Mouse (Mus musculus) heart, embryonic 14.5 days (tissue): ENCODE measurements around the gene Sh3bp5. TPM values are rescaled to one million over a fixed set of nuclear protein-coding genes. Genes with fewer than 3 reads are reported as not detected.
A peak's percentile ranks its signal among the peaks of the same experiment; 100 is the strongest.

ENCODE experiments used
- ATAC-seq: fragments of 200-750 bp; cut with Nextera tagmentation; 2 replicates; pipeline ENCODE4 v1.8.0; 2017; ENCODE audit warnings: low read depth, moderate TSS enrichment; ENCODE audit not compliant: insufficient number of reproducible peaks, insufficient read depth, low FRiP score
- H3K27ac ChIP-seq, 2 experiments: fragments of 200-500 bp in 1 of 2; fragments of 300-500 bp in 1 of 2; sonication (generic) in 1 of 2; replicated peaks in 1 of 2; 2 replicates each; pipeline ENCODE4 v1.5.1; 2012 to 2014; ENCODE audit warnings: low read depth in 2 of 2, low read length in 2 of 2, control low read depth in 1 of 2, mild to moderate bottlenecking in 1 of 2, mixed read lengths in 1 of 2; ENCODE audit not compliant: control insufficient read depth in 1 of 2, insufficient read depth in 1 of 2
- H3K27me3 ChIP-seq: fragments of 300-500 bp; sonication (generic); 2 replicates; pipeline ENCODE4 v1.6.1; 2014; ENCODE audit warnings: mild to moderate bottlenecking, low read length, control low read depth; ENCODE audit not compliant: control insufficient read depth, insufficient read depth
- H3K36me3 ChIP-seq: fragments of 300-500 bp; sonication (generic); 2 replicates; pipeline ENCODE4 v1.6.1; 2014; ENCODE audit warnings: mild to moderate bottlenecking, control low read depth, low read length, mixed read lengths; ENCODE audit not compliant: control insufficient read depth, insufficient read depth
- H3K4me1 ChIP-seq, 2 experiments: fragments of 200-500 bp in 1 of 2; fragments of 300-500 bp in 1 of 2; sonication (generic) in 1 of 2; 2 replicates each; pipeline ENCODE4 v1.6.1; 2012 to 2014; ENCODE audit warnings: low read length in 2 of 2, control low read depth in 1 of 2, mixed read lengths in 1 of 2; ENCODE audit not compliant: control insufficient read depth in 2 of 2, insufficient read depth in 2 of 2
- H3K4me2 ChIP-seq: fragments of 300-500 bp; sonication (generic); 2 replicates; pipeline ENCODE4 v1.6.1; 2014; ENCODE audit warnings: mild to moderate bottlenecking, low read length
- H3K4me3 ChIP-seq, 2 experiments: fragments of 200-500 bp in 1 of 2; fragments of 300-500 bp in 1 of 2; sonication (generic) in 1 of 2; 2 replicates each; pipeline ENCODE4 v1.5.1; 2012 to 2014; ENCODE audit warnings: low read length in 2 of 2, mild to moderate bottlenecking in 2 of 2, control low read depth in 1 of 2, low read depth in 1 of 2, moderate library complexity in 1 of 2; ENCODE audit not compliant: control insufficient read depth in 1 of 2, insufficient read depth in 1 of 2
- H3K9ac ChIP-seq: fragments of 300-500 bp; sonication (generic); 2 replicates; pipeline ENCODE4 v1.6.1; 2014; ENCODE audit warnings: mild to moderate bottlenecking, low read length
- H3K9me3 ChIP-seq: fragments of 300-500 bp; sonication (generic); 2 replicates; pipeline ENCODE4 v1.6.1; 2016; ENCODE audit warnings: low read length, control low read depth; ENCODE audit not compliant: control insufficient read depth
- WGBS: fragments of 180-500 bp; shearing (Covaris S2); extraction: QIAGEN DNeasy Blood & Tissue Kit; methylation state at CpG from one replicate; pipeline ENCODE4 v1.1.7; 2014; 5-methylcytosine and 5-hydroxymethylcytosine counted together
- polyA plus RNA-seq: library from polyadenylated mRNA; unstranded; fragments of >200 nt; fragmentation: Nextera tagmentation; extraction: Ambion mirVana; gene quantifications from 2 replicates; pipeline ENCODE4 v1.2.1, GENCODE M21; 2014

Gene Sh3bp5
- polyA plus RNA-seq: 13.0 and 13.5 TPM in 2 replicates

DNA sequence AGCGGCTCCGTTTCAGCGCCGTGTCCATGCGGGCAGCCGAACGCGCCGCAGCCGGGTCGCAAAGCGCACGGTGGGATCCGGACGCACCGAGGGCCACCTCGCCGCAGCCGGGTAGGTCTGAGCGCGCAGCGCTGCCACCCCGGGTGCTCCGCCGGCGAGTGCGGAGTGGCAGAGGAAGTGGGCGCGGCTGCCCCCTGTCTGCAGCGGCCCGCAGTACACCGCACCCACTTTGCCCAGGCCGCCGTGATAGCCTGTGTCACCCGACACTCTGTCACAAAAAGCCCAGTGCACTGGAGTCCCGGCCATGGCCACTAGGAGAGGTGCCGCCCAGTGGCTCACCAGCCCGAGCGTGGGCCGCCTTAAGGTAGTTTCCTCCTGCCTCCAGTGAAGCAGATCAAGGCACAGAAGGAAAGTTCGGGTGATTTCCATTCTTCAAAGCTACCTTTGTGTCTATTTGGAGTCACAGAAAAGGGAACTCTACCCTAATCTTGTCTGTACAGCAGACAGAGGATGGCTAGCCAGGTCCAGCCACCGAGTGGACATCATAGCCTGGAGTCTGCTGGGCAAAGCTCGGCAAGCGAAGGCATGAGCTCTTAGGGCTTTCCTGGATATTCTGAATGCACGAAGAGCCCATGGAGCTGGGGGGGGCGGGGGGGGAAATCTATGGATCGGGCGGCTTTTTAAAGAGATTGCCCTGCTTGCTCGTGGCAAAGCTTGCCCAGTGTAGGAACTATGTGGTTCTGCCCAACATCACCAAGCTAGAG is at the start of gene Sh3bp5:
TSS of gene Sh3bp5 (minus strand) at position 149 of the 764 bp plus-strand sequence.
- WGBS: 8% methylated on average over 49 of the region's 49 CpGs
- H3K27ac ChIP-seq: peak within 1 kb of the TSS; percentile 28 to 61
- peak; percentile 93 for ATAC-seq
- no peaks in the 10 kb centered on the region for H3K36me3 ChIP-seq
- peaks cover 5 to 9% of the 10 kb centered on the region in 2 experiments for H3K4me1 ChIP-seq
- H3K27me3 ChIP-seq: no peaks in the 10 kb centered on the region
- no peaks in the 10 kb centered on the region for H3K9me3 ChIP-seq
- H3K9ac ChIP-seq: peak within 1 kb of the TSS; percentile 88
- H3K4me3 ChIP-seq: peak within 1 kb of the TSS; percentile 74 to 86
- peak within 1 kb of the TSS; percentile 99 for H3K4me2 ChIP-seq

- no peak overlapping the region for H3K27ac ChIP-seq
- H3K9ac ChIP-seq: no peak overlapping the region
- H3K4me1 ChIP-seq: no peaks in the 10 kb centered on the region
- H3K36me3 ChIP-seq: peaks cover 96% of the 10 kb centered on the region
- 88% methylated on average over 5 of the region's 5 CpGs for whole genome bisulfite sequencing
- H3K27me3 ChIP-seq: no peaks in the 10 kb centered on the region
- no peak overlapping the region for H3K4me2 ChIP-seq
- ATAC-seq: no peak
- no peak overlapping the region for H3K4me3 ChIP-seq
- H3K9me3 ChIP-seq: no peaks in the 10 kb centered on the region
These were observed 46.5 kb upstream of the Sh3bp5 start for GRCm38 (mm10) chr14:31482417-31482816.

- Histone ChIP-seq H3K4me1 (no peaks in the 10 kb centered on the region), H3K4me3 (no peak overlapping the region), H3K9me3 (no peaks in the 10 kb centered on the region), H3K4me2 (no peak overlapping the region), H3K36me3 (peaks cover 5% of the 10 kb centered on the region), H3K27ac (no peak overlapping the region), H3K27me3 (no peaks in the 10 kb centered on the region), H3K9ac (no peak overlapping the region)
- 84% methylated on average over 2 of the region's 2 CpGs for WGBS
- ATAC-seq: no peak
These were observed 37.4 kb upstream of the Sh3bp5 start for GRCm38 (mm10) chr14:31473297-31473696.

DNA sequence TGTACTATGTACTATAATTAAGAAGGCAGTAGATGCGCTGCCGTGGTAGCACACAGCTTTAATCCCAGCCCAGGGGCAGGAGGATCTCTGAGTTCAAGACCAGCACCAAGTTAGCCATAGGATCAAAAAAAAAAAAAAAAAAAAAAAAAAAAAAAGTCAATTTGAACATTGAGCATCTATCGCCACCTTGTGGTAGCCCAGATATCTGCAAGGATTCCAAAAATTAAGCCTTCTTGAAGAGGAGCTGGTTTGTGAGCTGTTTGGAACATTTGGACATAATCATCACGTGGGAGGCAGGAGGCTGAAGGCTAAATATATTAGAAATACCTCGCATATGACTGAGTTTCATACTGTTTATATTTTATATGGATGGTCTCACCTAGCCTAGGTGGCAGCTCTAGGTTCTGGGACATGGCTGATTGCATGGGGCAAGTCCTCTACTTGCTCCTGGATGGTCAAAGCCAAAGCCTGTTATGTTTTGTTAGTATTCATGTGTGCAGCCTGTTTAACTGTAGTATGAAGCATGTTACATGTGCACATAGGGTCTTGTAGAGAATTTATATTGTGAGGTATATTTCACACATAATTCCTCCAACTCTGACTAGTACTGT is 36.7 kb upstream of the Sh3bp5 start:
- Histone ChIP-seq H3K4me3 (no peak overlapping the region), H3K27me3 (no peaks in the 10 kb centered on the region), H3K4me2 (no peak overlapping the region), H3K4me1 (no peaks in the 10 kb centered on the region), H3K36me3 (no peaks in the 10 kb centered on the region), H3K9me3 (no peaks in the 10 kb centered on the region), H3K9ac (no peak overlapping the region), H3K27ac (no peak overlapping the region)
- WGBS: 7% methylated on average over 5 of the region's 5 CpGs
- no peak for ATAC-seq

DNA sequence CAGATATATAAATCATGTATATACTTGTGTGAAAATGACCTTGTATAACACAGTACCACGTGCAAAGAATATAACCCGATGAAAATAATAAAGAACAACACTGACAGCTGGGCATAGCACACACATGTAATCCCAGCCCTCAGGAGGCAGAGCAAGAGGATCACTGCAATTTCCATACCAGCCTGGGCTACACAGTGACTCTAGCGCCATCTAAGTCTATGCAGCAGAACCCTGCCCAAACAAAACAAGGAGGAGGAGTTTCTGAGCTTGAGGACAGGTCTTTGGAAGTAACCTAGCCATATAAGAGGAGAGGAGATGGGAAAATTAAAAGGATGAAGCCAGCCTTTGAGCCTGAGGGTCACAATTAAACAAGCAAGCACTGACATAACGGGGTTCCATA is 33.8 kb upstream of the Sh3bp5 start:
- Histone ChIP-seq H3K9ac (no peak overlapping the region), H3K4me1 (no peaks in the 10 kb centered on the region; a peak in 1 of 4 replicates), H3K27ac (no peak overlapping the region), H3K9me3 (no peaks in the 10 kb centered on the region), H3K36me3 (no peaks in the 10 kb centered on the region), H3K4me2 (no peak overlapping the region), H3K27me3 (no peaks in the 10 kb centered on the region), H3K4me3 (no peak overlapping the region)
- ATAC-seq: no peak
- WGBS: 55% methylated on average over 4 of the region's 4 CpGs

- H3K9me3 ChIP-seq: no peaks in the 10 kb centered on the region
- no peaks in the 10 kb centered on the region for H3K36me3 ChIP-seq
- H3K27me3 ChIP-seq: no peaks in the 10 kb centered on the region
- no peaks in the 10 kb centered on the region; a peak in 2 of 4 replicates for H3K4me1 ChIP-seq
- no peak overlapping the region for H3K27ac ChIP-seq
- no peak overlapping the region for H3K4me2 ChIP-seq
- no peak overlapping the region for H3K4me3 ChIP-seq
- no peak overlapping the region for H3K9ac ChIP-seq
- WGBS: 64% methylated on average over 8 of the region's 8 CpGs
- ATAC-seq: no peak
These were observed 28.3 kb upstream of the Sh3bp5 start for GRCm38 (mm10) chr14:31464176-31464575.

DNA sequence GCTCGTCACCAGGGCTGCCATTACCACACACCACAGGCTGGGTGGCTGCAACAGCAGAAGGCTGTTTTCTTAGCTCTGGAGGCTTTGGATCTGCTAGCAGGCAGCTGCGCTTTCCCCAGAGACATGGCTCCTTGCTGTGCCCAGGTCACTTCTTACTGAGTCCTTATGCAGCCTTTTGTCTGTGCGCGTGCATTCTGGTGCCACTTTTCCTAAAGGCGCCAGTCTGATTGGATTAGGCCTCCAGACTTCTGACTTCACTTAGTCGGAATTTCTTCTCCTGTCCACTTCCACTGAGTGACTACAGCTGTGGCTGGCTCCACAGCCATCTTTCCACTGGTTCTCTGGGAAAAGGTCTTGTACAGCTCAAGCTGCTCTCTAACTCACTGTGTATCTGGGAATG is 27.0 kb upstream of the Sh3bp5 start:
- Histone ChIP-seq H3K4me1 (no peaks in the 10 kb centered on the region; a peak in 2 of 4 replicates), H3K9me3 (no peaks in the 10 kb centered on the region), H3K4me2 (no peak overlapping the region), H3K36me3 (no peaks in the 10 kb centered on the region), H3K4me3 (no peak overlapping the region), H3K27ac (peak overlapping the region; percentile 64 to 79), H3K9ac (no peak overlapping the region), H3K27me3 (no peaks in the 10 kb centered on the region)
- WGBS: 70% methylated on average over 6 of the region's 6 CpGs
- peak; percentile 34; the same call in 1 of the 2 replicates for ATAC-seq
